ENCODE assay signal across 18 mouse cellular contexts in genomic region chr12:86196944-86197343, GRCm38 (mm10).
"Had no signal": no experiment of that assay in that cellular context is flagged by ENCODE, and none has a peak within 500 bp of the region (broad histone marks: within the 10 kb centered on the region; RNA-seq: fewer than 3 reads in every experiment).

No protein-coding gene starts in this region.

- H3K9me3 ChIP-seq: midbrain, embryonic 12.5 days; neural tube, embryonic 13.5 days; neural tube, embryonic 15.5 days had no signal

- H3K4me3 ChIP-seq: midbrain, embryonic 10.5 days; midbrain, embryonic 12.5 days; myocyte; neural tube, embryonic 13.5 days; neural tube, embryonic 15.5 days had no signal

- H3K4me1 ChIP-seq: midbrain, embryonic 10.5 days had no signal

- H3K27me3 ChIP-seq: midbrain, embryonic 12.5 days had no signal

- ATAC-seq: midbrain, embryonic 16.5 days had no signal

- DNase-seq: lung, adult 18-20 months; lung, embryonic 14.5 days; lung, postnatal 10 days; lung, postnatal 4 days; midbrain, embryonic 14.5 days; right cerebral cortex, adult 18-20 months; right cerebral cortex, postnatal 25 days; right cerebral cortex, postnatal 4 days; spleen, adult 18-20 months; thymus, adult 18-20 months; thymus, postnatal 14 days; thymus, postnatal 36 days had no signal

- H3K27ac ChIP-seq: midbrain, embryonic 10.5 days; midbrain, embryonic 12.5 days; neural tube, embryonic 13.5 days; neural tube, embryonic 15.5 days had no signal

- H3K36me3 ChIP-seq: midbrain, embryonic 10.5 days; midbrain, embryonic 12.5 days; neural tube, embryonic 13.5 days; neural tube, embryonic 15.5 days had no signal

- H3K4me2 ChIP-seq: lung, embryonic 14.5 days; midbrain, embryonic 12.5 days; neural tube, embryonic 13.5 days; neural tube, embryonic 15.5 days had no signal

- H3K9ac ChIP-seq: lung, embryonic 14.5 days; midbrain, embryonic 12.5 days; neural tube, embryonic 13.5 days; neural tube, embryonic 15.5 days had no signal
